Mouse (Mus musculus): ENCODE measurements around the gene Avp.
A peak's percentile ranks its signal among the peaks of the same experiment; 100 is the strongest.
"Not testable (repeated sequence)": the region's sequence is repeated elsewhere in the genome, so short reads cannot be mapped to it uniquely, and the experiment has no call there.

Gene Avp

GRCm38 (mm10) chr2:130582552-130582951 lies at the start of gene Avp:
Gene Avp (minus strand): TSS chr2:130582554.
- no peak for DNase-seq (ENCODE audit: low spot score)

GRCm38 (mm10) chr2:130629839-130630203 lies 47.5 kb upstream of the Avp start, which contains the start of the genes Fastkd5 and Ubox5:
Gene Fastkd5 (minus strand): TSS chr2:130630027.
Gene Ubox5 (minus strand): TSS chr2:130630038.
- DNase-seq (ENCODE audit: low spot score) = peak; percentile 86

GRCm38 (mm10) chr2:130629080-130629838 lies 46.9 kb upstream of the Avp start:
- DNase-seq (ENCODE audit: low spot score) = no peak

GRCm38 (mm10) chr2:130628424-130628823 lies 46.1 kb upstream of the Avp start:
- DNase-seq (ENCODE audit: low spot score) = no peak

- peak; percentile 60 for DNase-seq (ENCODE audit: low spot score)
These were observed 36.6 kb upstream of the Avp start for GRCm38 (mm10) chr2:130618972-130619371.

GRCm38 (mm10) chr2:130613091-130613490 lies 30.7 kb upstream of the Avp start:
- DNase-seq (ENCODE audit: low spot score) = no peak

GRCm38 (mm10) chr2:130602195-130602594 lies 19.8 kb upstream of the Avp start:
- DNase-seq (ENCODE audit: low spot score) = no peak

- DNase-seq (ENCODE audit: low spot score) = no peak
These were observed 16.0 kb upstream of the Avp start for GRCm38 (mm10) chr2:130598399-130598798.

- no peak for DNase-seq (ENCODE audit: low spot score)
These were observed 15.3 kb upstream of the Avp start for GRCm38 (mm10) chr2:130597601-130598010.

- no peak for DNase-seq (ENCODE audit: low spot score)
These were observed 13.2 kb upstream of the Avp start for GRCm38 (mm10) chr2:130595596-130595995.

- DNase-seq (ENCODE audit: low spot score) = no peak
These were observed 8.7 kb upstream of the Avp start for GRCm38 (mm10) chr2:130591016-130591415.

GRCm38 (mm10) chr2:130589761-130590160 lies 7.4 kb upstream of the Avp start:
- DNase-seq (ENCODE audit: low spot score) = no peak

GRCm38 (mm10) chr2:130589157-130589556 lies 6.8 kb upstream of the Avp start:
- no peak for DNase-seq (ENCODE audit: low spot score)

- DNase-seq (ENCODE audit: low spot score) = no peak
These were observed 6.0 kb upstream of the Avp start for GRCm38 (mm10) chr2:130588373-130588772.

GRCm38 (mm10) chr2:130586016-130586415 lies 3.7 kb upstream of the Avp start:
- no peak for DNase-seq (ENCODE audit: low spot score)

- DNase-seq (ENCODE audit: low spot score) = no peak
These were observed 1.7 kb upstream of the Avp start for GRCm38 (mm10) chr2:130583902-130584560.

GRCm38 (mm10) chr2:130581201-130581600 lies 1.2 kb downstream of the Avp start:
- DNase-seq (ENCODE audit: low spot score) = no peak

GRCm38 (mm10) chr2:130579791-130580190 lies 2.6 kb downstream of the Avp start:
- no peak for DNase-seq (ENCODE audit: low spot score)

- no peak for DNase-seq (ENCODE audit: low spot score)
These were observed 4.2 kb downstream of the Avp start for GRCm38 (mm10) chr2:130578148-130578547.

GRCm38 (mm10) chr2:130577632-130578031 lies 4.7 kb downstream of the Avp start:
- no peak for DNase-seq (ENCODE audit: low spot score)

GRCm38 (mm10) chr2:130577021-130577420 lies 5.3 kb downstream of the Avp start:
- DNase-seq (ENCODE audit: low spot score) = no peak

GRCm38 (mm10) chr2:130576564-130576963 lies 5.8 kb downstream of the Avp start:
- DNase-seq (ENCODE audit: low spot score) = not testable (repeated sequence)

- no peak for DNase-seq (ENCODE audit: low spot score)
These were observed 6.5 kb downstream of the Avp start, which contains the start of gene Oxt for GRCm38 (mm10) chr2:130575873-130576272. Gene Oxt (plus strand): TSS chr2:130576173.

Measured in yolk sac, embryonic 10.5 days (tissue).